Mouse (Mus musculus) hindlimb bud, embryonic 11.5 days (tissue): ENCODE results near the gene Elfn1.

ENCODE experiments used
- DNase-seq: peaks from one replicate; pipeline ENCODE4 v3.0.0-alpha.2; 2012; ENCODE audit warnings: low read depth, low spot score; ENCODE audit errors: extremely low spot score

Gene Elfn1

GRCm38 (mm10) chr5:139910755-139911300, 3.1 kb downstream of the Elfn1 start:
- DNase-seq: no peak

- no peak for DNase-seq
Measured at GRCm38 (mm10) chr5:139911506-139911905, 3.8 kb downstream of the Elfn1 start.

GRCm38 (mm10) chr5:139912121-139912771, 4.5 kb downstream of the Elfn1 start:
- DNase-seq: no peak

GRCm38 (mm10) chr5:139921666-139922065, 13.9 kb downstream of the Elfn1 start:
- no peak for DNase-seq

- DNase-seq: no peak
Measured at GRCm38 (mm10) chr5:139923867-139924266, 16.1 kb downstream of the Elfn1 start.

- no peak for DNase-seq
Measured at GRCm38 (mm10) chr5:139930102-139930501, 22.4 kb downstream of the Elfn1 start.

GRCm38 (mm10) chr5:139930927-139931351, 23.2 kb downstream of the Elfn1 start:
- DNase-seq: no peak

- no peak for DNase-seq
Measured at GRCm38 (mm10) chr5:139931947-139932540, 24.3 kb downstream of the Elfn1 start.

GRCm38 (mm10) chr5:139932595-139933271, 25.0 kb downstream of the Elfn1 start:
- peak; percentile 49 for DNase-seq

GRCm38 (mm10) chr5:139933476-139933875, 25.7 kb downstream of the Elfn1 start:
- DNase-seq: no peak

GRCm38 (mm10) chr5:139936431-139936830, 28.7 kb downstream of the Elfn1 start:
- DNase-seq: no peak

- no peak for DNase-seq
Measured at GRCm38 (mm10) chr5:139944697-139945096, 37.0 kb downstream of the Elfn1 start.

GRCm38 (mm10) chr5:139945715-139946364, 38.1 kb downstream of the Elfn1 start:
- no peak for DNase-seq

- no peak for DNase-seq
Measured at GRCm38 (mm10) chr5:139947446-139947845, 39.7 kb downstream of the Elfn1 start.

- DNase-seq: no peak
Measured at GRCm38 (mm10) chr5:139948552-139948951, 40.8 kb downstream of the Elfn1 start.

- DNase-seq: no peak
Measured at GRCm38 (mm10) chr5:139949363-139949762, 41.6 kb downstream of the Elfn1 start.

GRCm38 (mm10) chr5:139949975-139950578, 42.3 kb downstream of the Elfn1 start:
- no peak for DNase-seq

- no peak for DNase-seq
Measured at GRCm38 (mm10) chr5:139956859-139957258, 49.1 kb downstream of the Elfn1 start.

GRCm38 (mm10) chr5:139959741-139960140, 52.0 kb downstream of the Elfn1 start:
- DNase-seq: no peak

GRCm38 (mm10) chr5:139964391-139964790, 56.6 kb downstream of the Elfn1 start:
- no peak for DNase-seq

- no peak for DNase-seq
Measured at GRCm38 (mm10) chr5:139965596-139965995, 57.9 kb downstream of the Elfn1 start.
